Mouse (Mus musculus) granulocyte monocyte progenitor cell, adult 5-6 weeks (primary cell): ENCODE measurements around the gene Ttk. TPM values are rescaled to one million over a fixed set of nuclear protein-coding genes. Genes with fewer than 3 reads are reported as not detected.

Experiments used
- ATAC-seq: replicated peaks from 2 replicates; pipeline ENCODE4 v1.8.0; 2016; ENCODE audit warnings: mild to moderate bottlenecking, moderate TSS enrichment, inconsistent platforms; ENCODE audit not compliant: poor library complexity, severe bottlenecking
- total RNA-seq, 2 experiments: library from RNA; stranded (forward) in 1 of 2; stranded (reverse) in 1 of 2; fragments of 200-712, 200-1000 nt in 1 of 2; fragments of >200 nt in 1 of 2; fragmentation: Nextera tagmentation in 1 of 2; gene quantifications; 2 replicates each; pipeline ENCODE4 v1.2.3; 2014 to 2017

Ttk gene
- total RNA-seq (2014; fragmentation: Nextera tagmentation) = 17.9 and 30.2 TPM in 2 replicates
- total RNA-seq (2017) = 46.5 and 61.8 TPM in 2 replicates

GRCm38 (mm10) chr9:83833811-83834747, at the start of gene Ttk:
Gene Ttk (plus strand): TSS chr9:83834689.
- peak; percentile 93 for ATAC-seq

- ATAC-seq = no peak
Measured at GRCm38 (mm10) chr9:83785501-83785900, 49.0 kb upstream of the Ttk start.

GRCm38 (mm10) chr9:83789326-83789725, 45.2 kb upstream of the Ttk start:
- no peak for ATAC-seq

DNA sequence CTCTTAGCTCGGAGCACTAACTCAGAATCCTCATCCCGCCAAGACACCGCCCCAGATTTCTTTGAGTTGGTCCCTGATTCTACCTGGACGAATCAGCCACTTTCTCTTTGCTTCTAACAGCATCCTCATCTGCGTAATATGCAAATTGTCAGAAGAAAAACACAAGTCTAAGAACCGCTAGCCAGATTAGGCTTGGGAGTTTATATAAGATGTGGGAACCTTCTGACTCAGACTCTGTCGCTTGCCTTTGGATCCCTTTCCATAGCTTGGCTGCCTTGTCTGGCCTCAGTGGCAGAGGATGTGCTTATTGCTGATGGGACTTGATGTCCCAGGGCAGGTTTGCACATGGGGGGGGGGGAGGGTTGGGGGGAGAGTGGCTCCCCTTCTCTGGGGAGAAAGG, 37.6 kb upstream of the Ttk start:
- no peak for ATAC-seq

DNA sequence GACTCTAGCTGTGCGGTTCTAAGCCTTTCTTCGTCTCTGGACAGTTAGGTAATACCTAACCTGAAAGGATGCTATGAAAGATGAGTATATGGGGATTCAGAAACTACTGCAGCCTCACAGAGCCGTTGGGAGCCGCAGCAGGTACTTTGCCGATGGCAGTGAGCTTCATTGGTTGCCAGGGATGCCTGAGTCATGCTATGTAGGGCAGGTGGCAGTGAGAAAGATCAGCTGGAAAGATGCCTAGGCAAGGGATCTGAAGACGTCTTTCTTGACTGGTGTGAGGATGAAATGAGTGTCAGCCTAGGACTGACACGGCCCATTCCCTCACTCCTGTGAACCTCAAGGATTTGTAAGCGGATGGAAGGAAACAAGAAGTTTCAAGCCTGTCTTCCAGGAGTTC, 36.6 kb upstream of the Ttk start:
- no peak for ATAC-seq

- ATAC-seq = peak; percentile 48
Measured at GRCm38 (mm10) chr9:83804341-83804740, 30.1 kb upstream of the Ttk start.

DNA sequence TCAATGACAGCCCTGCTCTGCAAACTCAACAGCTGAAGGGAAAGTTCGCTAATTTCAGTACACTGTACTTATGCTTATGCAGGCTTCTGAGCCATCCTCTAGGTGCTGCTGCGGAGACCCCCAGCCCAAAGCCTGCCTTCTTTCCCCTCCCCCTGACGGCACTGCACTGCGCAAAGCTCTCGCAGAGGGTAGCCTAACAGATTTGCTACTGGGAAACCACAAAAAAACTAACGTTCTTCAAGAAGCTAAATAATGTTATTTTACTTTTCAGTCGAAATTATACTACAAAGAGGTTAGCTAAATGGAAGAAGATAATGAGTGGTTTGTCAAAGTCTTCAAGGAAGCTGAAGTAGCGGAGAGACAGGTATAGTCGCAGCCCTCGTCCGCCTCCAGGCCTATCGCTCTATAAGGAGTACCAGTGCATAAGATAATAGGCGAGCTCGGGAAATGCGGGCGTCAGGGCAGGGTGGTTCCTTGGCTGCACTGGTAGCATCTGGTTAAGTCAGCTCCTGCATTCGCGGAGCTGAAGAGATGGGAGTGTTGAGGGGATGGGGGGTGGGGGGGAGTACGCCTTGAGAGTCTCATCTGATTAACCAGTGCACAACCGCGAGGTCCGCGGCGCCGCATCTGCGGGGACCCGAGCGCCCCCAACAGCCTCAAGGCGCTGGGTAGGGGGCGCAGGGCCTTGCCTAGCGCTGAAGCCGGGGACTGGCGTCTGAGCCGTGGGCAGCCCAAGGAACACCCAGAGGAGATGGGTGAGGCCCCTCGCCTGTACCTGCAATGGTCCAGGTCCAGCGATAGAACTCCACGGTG, 29.1 kb upstream of the Ttk start:
- ATAC-seq = peak; percentile 6

GRCm38 (mm10) chr9:83805977-83806815, 28.3 kb upstream of the Ttk start, which contains the start of gene Elovl4:
Gene Elovl4 (minus strand): TSS chr9:83806277.
- peak; percentile 85 for ATAC-seq

DNA sequence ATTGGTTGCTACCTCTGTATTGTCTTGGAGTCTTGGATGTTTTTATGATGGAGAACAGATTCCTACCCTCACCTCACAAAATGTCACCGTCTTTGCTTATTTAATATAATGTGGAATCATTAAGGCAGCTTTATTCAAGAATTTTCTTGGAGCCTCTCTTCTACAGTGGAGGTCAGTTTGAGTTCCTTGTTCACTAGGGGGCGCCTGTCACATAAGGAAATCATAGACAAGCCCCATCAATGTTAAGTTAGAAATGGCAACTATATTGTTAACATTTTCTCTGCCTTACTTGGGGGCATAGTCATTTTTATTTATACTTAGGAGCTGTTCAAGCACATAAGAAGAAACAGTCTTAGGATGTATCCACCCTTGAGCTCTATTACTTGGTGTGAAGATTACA, 26.9 kb upstream of the Ttk start:
- ATAC-seq = peak; percentile 36; the same call in 1 of the 2 replicates

- no peak for ATAC-seq
Measured at GRCm38 (mm10) chr9:83819188-83819587, 15.3 kb upstream of the Ttk start.

DNA sequence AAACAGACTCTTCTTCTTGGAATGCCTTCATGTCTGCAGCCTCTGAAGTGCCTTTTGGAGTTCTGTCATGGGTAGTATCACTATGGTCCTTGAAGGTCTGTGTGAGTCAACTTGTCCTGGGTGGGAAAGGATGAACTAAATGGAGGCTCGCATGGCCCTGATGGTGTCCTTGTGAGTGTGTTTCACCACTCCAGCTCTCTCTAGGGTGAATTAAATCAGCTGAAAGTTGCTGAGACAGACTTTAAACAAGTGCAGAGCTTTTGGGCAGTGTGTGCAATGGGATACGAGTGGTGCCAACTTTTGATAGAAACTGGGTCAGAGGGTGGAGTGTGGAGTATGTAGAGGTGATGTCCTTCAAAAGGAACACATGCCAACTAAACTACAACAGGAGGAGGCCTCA, 13.5 kb upstream of the Ttk start:
- ATAC-seq = no peak

DNA sequence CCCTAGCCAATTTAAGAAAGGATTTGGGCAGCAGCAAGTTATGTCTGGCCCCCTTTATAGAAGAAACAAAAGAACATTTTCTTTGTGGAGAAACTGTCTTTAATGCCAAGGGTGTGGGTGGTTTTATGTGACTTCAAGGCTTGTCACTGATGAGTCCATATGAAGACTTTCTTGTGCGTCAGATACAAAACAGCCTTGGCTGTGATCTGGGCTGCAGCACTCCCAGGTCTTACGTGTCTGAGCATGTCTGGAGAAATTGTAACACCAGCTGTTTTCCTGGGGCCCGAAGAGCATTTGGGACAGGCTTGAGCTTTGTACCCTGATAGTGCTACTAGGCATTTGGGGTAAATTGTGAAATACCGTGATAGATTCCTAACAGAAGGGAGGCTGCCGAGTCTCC, 11.6 kb upstream of the Ttk start:
- 0 out of 2 replicates have a peak, but pooled peaks have one; percentile 17 for ATAC-seq

DNA sequence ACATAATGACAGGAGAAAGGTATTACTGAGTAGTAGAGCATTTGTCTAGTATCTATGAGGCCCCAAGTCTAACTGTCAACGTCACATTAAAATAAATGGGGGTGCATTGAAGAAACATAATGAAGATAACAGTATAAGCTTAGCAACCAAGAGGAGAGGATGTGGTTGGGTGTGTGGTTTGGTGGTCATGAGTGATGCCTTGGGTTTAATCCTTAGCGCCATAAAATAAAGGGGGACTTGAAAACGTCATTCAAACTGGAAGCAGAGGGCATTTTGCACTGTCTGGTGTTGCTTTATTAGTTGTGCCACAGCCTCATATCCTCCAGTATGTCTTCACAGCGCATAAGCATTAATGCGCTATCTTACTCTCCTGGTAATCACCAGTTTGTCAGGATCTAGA, 4.6 kb upstream of the Ttk start:
- no peak for ATAC-seq

GRCm38 (mm10) chr9:83831152-83831551, 3.3 kb upstream of the Ttk start:
- 0 out of 2 replicates have a peak, but pooled peaks have one; percentile 9 for ATAC-seq

- ATAC-seq = peak; percentile 62
Measured at GRCm38 (mm10) chr9:83834748-83835313, 342 bp downstream of the Ttk start.

DNA sequence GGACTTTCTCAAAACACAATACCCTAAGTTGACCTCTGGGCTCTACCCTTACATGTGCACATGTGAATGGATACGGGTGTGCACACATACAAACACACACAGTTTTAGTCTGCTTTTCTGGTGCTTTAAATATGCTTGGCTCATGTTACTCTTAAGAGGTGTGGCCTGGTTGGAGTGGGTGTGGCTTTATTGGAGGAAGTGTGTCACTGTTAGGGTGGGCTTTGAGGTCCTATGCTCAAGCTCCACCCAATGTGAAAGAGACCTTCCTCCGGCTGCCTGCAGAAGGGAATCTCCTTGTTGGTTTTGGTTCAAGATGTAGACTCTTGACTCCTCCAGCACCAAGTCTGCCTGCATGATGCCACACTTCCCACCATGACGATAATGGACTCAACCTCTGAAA, 18.0 kb downstream of the Ttk start:
- no peak for ATAC-seq

GRCm38 (mm10) chr9:83865165-83865564, 30.7 kb downstream of the Ttk start:
- no peak for ATAC-seq

- ATAC-seq = no peak
Measured at GRCm38 (mm10) chr9:83882191-83882590, 47.7 kb downstream of the Ttk start.

GRCm38 (mm10) chr9:83886149-83886548, 51.7 kb downstream of the Ttk start:
- ATAC-seq = peak; percentile 71

- ATAC-seq = no peak
Measured at GRCm38 (mm10) chr9:83888214-83888613, 53.7 kb downstream of the Ttk start.
